Mouse (Mus musculus): ENCODE measurements around the gene Txlnb. TPM values are rescaled to one million over a fixed set of nuclear protein-coding genes. Genes with fewer than 3 reads are reported as not detected.
"Not testable (repeated sequence)": the region's sequence is repeated elsewhere in the genome, so short reads cannot be mapped to it uniquely, and the experiment has no call there.

Gene Txlnb
- total RNA-seq, 2 experiments from 2014 or later, result 69.6 to 78.8 TPM

GRCm38 (mm10) chr10:17815052-17815451 lies 19.0 kb downstream of the Txlnb start:
- DNase-seq (ENCODE audit: low spot score in 2 of 2), result no peak

DNA sequence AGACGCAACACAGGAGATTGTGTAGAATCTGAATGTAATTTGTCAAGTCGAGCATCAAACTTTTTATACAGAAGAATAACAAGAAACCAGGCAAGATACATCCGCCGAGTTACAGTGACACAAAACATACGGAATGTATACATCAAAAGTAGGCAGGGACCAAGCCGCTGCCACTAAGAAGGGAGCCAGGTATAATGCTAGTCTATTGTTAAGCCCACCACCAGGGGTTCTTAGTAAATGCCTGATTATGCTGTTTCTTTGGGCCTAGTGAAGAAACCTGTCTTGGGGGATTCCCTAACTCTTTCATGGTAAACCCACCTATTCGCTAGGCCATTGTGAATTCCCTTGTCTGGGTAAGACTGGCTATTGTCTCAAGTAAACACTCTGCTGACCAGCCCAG lies 24.4 kb downstream of the Txlnb start:
- DNase-seq (ENCODE audit: low spot score in 2 of 2), result not testable (repeated sequence)

GRCm38 (mm10) chr10:17827391-17827790 lies 31.4 kb downstream of the Txlnb start:
- DNase-seq (ENCODE audit: low spot score in 2 of 2), result no peak

DNA sequence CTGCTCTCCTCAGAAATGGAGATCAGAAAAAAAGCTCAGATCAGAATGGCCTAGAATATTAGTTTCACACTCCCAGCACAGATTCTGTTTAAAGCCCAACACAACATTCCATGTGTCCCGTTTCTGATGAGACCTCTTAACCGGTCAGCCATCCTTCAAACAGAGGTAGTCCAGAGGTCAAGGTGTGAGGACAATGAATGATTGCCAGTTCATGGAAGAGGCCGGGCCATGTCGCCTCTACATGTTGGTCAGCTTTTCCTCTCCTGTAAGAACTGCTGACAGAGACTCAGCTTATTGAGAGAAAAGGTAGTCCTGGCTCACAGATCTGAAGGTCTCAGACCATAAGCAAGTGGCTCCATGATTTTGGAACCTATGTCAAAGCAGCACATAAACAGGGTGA lies 33.2 kb downstream of the Txlnb start:
- DNase-seq (ENCODE audit: low spot score in 2 of 2), result no peak

DNA sequence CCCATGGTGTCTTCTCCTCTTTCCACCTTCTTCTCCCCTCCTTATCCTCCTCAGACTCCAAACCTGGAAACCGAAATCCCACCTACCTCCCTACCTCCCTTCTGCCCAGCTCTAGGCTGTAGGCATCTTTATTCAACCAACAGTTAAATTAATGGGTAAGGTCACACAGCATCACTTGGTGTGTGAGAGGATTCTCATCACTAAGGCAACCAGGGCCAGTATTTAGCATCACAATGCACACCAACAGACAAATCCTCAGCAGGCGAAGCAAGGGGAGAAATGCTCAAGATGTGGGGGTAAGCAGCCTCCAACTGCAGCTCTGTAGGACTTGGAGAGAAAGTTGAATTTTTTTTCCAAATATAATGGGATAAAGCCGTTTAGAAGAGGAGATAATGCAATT lies 35.0 kb downstream of the Txlnb start:
- no peak for DNase-seq (ENCODE audit: low spot score in 2 of 2)

DNA sequence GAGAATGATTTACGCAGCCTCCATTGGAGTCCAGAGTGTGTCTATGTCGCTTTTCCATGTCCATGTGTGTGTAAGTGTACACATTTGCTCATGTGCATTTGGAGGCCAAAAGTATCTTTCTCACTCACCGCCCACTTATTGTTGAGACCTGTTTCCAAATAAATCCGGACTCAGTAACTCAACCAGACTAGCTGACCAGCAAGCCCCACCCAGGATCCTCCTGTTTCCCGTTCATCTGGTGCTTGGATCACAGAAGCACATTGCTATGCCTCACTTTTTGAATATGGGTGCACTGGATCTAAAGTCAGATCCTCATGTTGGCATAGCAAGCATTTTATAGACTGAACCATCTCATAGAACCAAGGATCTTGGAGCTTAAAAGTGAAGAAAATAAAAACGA lies 39.0 kb downstream of the Txlnb start:
- no peak for DNase-seq (ENCODE audit: low spot score in 2 of 2)

GRCm38 (mm10) chr10:17836275-17836674 lies 40.2 kb downstream of the Txlnb start:
- DNase-seq (ENCODE audit: low spot score in 2 of 2), result no peak

GRCm38 (mm10) chr10:17842030-17842429 lies 46.0 kb downstream of the Txlnb start:
- no peak for DNase-seq (ENCODE audit: low spot score in 2 of 2)

- no peak for DNase-seq (ENCODE audit: low spot score in 2 of 2)
Measured at GRCm38 (mm10) chr10:17844781-17845537, 48.9 kb downstream of the Txlnb start.

GRCm38 (mm10) chr10:17857647-17858261 lies 61.7 kb downstream of the Txlnb start:
- DNase-seq (ENCODE audit: low spot score in 2 of 2), result no peak

DNA sequence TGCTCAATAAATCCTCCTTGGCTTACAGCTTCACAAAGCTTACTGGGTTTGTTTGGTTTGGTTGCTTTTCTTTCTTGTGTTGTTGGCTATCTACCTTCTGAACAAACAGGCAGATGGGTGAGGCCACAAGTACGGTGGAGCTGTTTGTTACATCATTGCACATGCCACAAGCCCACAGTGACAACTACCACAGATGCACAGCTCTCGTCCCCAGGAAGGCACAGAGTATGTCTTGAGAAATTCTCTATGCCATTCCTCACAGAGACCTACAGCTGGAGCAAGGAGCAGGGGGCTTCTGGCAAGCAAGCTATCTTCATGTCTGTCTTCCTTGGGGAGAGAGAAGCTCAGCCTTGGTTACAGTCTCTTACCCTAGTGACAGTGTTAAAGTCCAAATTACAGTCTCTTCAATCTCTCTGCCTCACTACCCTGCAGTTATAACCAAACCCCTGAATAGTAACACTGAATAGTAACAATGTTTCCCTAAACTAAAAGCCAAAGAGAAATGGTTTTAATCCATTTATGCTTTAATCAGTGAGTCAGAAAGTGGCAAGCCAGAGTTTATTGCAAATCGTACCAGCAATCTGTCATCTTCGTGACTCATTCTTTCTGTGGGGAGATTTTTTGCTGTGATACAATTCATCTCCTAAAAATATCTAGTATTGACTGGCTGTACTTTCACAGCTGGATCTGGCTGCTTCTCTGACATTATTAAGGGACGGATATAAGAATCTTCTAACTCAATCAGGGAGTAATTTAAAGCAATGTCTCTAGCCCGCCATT lies 64.9 kb downstream of the Txlnb start:
- DNase-seq (ENCODE audit: low spot score in 2 of 2), result no peak

DNA sequence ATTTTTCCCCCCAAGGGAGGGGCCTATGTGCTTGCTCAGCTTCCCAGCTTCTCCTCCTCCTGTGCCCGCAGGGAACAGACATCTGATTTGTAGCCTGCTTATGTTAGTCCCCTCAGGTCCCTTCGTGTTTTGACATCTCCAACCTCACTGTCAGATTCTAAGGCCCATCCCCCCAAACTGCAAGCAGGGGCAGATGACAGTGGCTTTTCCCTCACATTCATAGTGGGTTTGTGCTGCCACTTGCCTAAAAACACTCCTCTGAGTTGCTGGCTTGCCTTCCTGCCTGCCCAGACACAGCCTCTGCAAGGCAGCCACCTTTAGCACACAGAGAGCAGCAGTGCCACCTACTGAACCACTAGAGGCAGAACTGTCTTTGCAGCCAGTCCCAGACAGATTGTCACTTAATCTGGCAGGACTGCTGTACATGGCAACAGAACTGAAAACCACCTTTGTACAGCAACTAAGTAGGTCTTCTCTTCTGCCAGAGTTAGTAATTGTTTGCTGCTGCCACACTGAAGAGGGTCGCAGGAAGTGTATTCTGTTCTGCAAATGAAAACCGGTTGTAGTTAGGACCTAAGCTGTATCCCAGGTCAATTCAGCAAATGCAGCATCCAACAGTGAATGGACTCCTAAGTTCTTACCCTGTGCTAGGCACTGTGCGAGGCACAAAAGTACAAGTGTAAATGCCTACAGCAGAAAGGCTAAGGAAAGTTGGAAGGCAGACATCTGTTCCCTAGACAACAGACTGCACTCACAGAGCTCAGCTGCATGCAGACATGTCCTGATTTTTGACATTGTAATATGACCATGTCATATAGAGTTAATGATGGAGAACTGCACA lies 74.0 kb downstream of the Txlnb start:
- peak in 1 of 2 experiments; percentile 53 for DNase-seq (ENCODE audit: low spot score in 2 of 2)

DNA sequence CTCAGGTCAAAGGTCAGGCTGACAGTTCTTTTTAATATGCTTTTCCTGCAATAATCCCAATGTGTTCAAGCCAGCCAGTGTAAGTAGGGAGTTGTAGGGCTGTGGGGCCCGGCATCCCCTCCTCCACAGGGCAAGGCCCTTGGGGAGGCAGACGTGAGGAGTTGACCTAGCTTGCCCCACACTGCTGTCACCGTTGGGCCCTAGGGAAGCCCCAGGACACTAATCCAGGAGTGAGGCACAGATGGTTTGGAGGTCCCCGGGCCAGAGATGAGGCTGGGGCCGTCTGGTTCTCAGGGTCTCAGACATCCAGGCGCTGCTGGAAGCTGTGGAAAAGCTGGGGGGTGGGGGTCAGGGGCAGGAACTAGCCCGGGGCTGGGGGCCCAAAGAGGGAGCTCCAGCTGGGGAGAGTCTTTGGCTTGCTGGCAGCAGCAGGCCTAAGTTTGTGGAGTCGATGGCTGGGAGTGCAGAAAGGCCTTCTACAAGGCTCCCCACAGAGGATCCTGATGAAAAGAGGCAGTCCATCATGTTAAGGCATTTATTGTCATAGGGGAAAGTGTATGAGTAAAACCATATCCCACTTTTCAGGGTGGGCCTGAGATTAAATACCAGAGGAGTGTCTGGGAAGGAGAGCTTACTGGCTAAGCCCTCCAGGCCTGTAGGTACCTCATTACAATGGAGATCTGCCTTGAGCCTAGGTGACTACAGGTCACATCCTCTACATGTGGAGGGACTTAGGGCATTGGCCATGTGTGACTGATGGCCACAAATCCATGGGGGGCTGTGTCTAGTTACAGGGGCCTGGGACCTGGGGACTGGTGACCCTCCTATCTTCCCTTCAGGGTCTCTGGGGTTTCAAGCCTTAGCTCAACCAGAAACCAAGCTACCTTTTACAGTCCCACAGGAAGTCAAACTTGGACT lies 82.2 kb downstream of the Txlnb start:
- DNase-seq (ENCODE audit: low spot score in 2 of 2), result no peak

GRCm38 (mm10) chr10:17880038-17880437 lies 84.0 kb downstream of the Txlnb start:
- DNase-seq (ENCODE audit: low spot score in 2 of 2), result no peak

- no peak for DNase-seq (ENCODE audit: low spot score in 2 of 2)
Measured at GRCm38 (mm10) chr10:17880724-17881123, 84.7 kb downstream of the Txlnb start.

Other genes with a start within 250 kb of the Txlnb start
- 10 to 100 TPM; 37.6 to 41.5 TPM for gene Cited2, start 73.0 kb upstream of the Txlnb start, total RNA-seq (2021)
- 10 to 100 TPM; 23.0 to 27.5 TPM for gene Heca, start 151.8 kb downstream of the Txlnb start, total RNA-seq (2021)
- 10 to 100 TPM; 41.6 to 47.7 TPM for gene Abracl, start 227.1 kb downstream of the Txlnb start, total RNA-seq (2021)